Mouse (Mus musculus): ENCODE data around the gene Hkdc1. TPM values are rescaled to one million over a fixed set of nuclear protein-coding genes. Genes with fewer than 3 reads are reported as not detected.
A peak's percentile ranks its signal among the peaks of the same experiment; 100 is the strongest.

The Hkdc1 gene
- total RNA-seq, 2 experiments from 2014 or later = 0.58 TPM; not detected in 1

- no peak for ATAC-seq (replicated peaks; ENCODE audit: low FRiP score, poor library complexity, severe bottlenecking)
Observed at GRCm38 (mm10) chr10:62383011-62383410, 39.3 kb downstream of the Hkdc1 start.

GRCm38 (mm10) chr10:62380936-62381335 is 41.4 kb downstream of the Hkdc1 start:
- no peak for ATAC-seq (replicated peaks; ENCODE audit: low FRiP score, poor library complexity, severe bottlenecking)

- no peak for ATAC-seq (replicated peaks; ENCODE audit: low FRiP score, poor library complexity, severe bottlenecking)
Observed at GRCm38 (mm10) chr10:62379808-62380207, 42.5 kb downstream of the Hkdc1 start, which contains the start of gene Hk1. Gene Hk1, minus strand, starts transcription at chr10:62379908.

GRCm38 (mm10) chr10:62358827-62359226 is 63.5 kb downstream of the Hkdc1 start:
- no peak for ATAC-seq (replicated peaks; ENCODE audit: low FRiP score, poor library complexity, severe bottlenecking)

GRCm38 (mm10) chr10:62356105-62356730 is 66.1 kb downstream of the Hkdc1 start:
- ATAC-seq (replicated peaks; ENCODE audit: low FRiP score, poor library complexity, severe bottlenecking) = no peak

- ATAC-seq (replicated peaks; ENCODE audit: low FRiP score, poor library complexity, severe bottlenecking) = no peak
Observed at GRCm38 (mm10) chr10:62345147-62345546, 77.1 kb downstream of the Hkdc1 start.

- ATAC-seq (replicated peaks; ENCODE audit: low FRiP score, poor library complexity, severe bottlenecking) = no peak
Observed at GRCm38 (mm10) chr10:62344004-62344752, 78.1 kb downstream of the Hkdc1 start.

GRCm38 (mm10) chr10:62342512-62342911 is 79.8 kb downstream of the Hkdc1 start:
- peak; percentile 46 for ATAC-seq (replicated peaks; ENCODE audit: low FRiP score, poor library complexity, severe bottlenecking)

- ATAC-seq (replicated peaks; ENCODE audit: low FRiP score, poor library complexity, severe bottlenecking) = no peak
Observed at GRCm38 (mm10) chr10:62341956-62342355, 80.3 kb downstream of the Hkdc1 start.

GRCm38 (mm10) chr10:62340991-62341390 is 81.3 kb downstream of the Hkdc1 start:
- ATAC-seq (replicated peaks; ENCODE audit: low FRiP score, poor library complexity, severe bottlenecking) = no peak

- peak; percentile 76 for ATAC-seq (replicated peaks; ENCODE audit: low FRiP score, poor library complexity, severe bottlenecking)
Observed at GRCm38 (mm10) chr10:62340095-62340731, 82.1 kb downstream of the Hkdc1 start.

GRCm38 (mm10) chr10:62339211-62340094 is 82.8 kb downstream of the Hkdc1 start:
- ATAC-seq (replicated peaks; ENCODE audit: low FRiP score, poor library complexity, severe bottlenecking) = peak; percentile 9

- 0 out of 2 replicates have a peak, but pooled peaks have one; percentile 8 for ATAC-seq (replicated peaks; ENCODE audit: low FRiP score, poor library complexity, severe bottlenecking)
Observed at GRCm38 (mm10) chr10:62338626-62339025, 83.7 kb downstream of the Hkdc1 start.

- ATAC-seq (replicated peaks; ENCODE audit: low FRiP score, poor library complexity, severe bottlenecking) = no peak
Observed at GRCm38 (mm10) chr10:62338176-62338575, 84.1 kb downstream of the Hkdc1 start.

- ATAC-seq (replicated peaks; ENCODE audit: low FRiP score, poor library complexity, severe bottlenecking) = no peak
Observed at GRCm38 (mm10) chr10:62336601-62337578, 85.4 kb downstream of the Hkdc1 start.

GRCm38 (mm10) chr10:62335423-62335776 is 86.9 kb downstream of the Hkdc1 start:
- no peak for ATAC-seq (replicated peaks; ENCODE audit: low FRiP score, poor library complexity, severe bottlenecking)

- no peak for ATAC-seq (replicated peaks; ENCODE audit: low FRiP score, poor library complexity, severe bottlenecking)
Observed at GRCm38 (mm10) chr10:62334686-62335422, 87.4 kb downstream of the Hkdc1 start.

- no peak for ATAC-seq (replicated peaks; ENCODE audit: low FRiP score, poor library complexity, severe bottlenecking)
Observed at GRCm38 (mm10) chr10:62333269-62333668, 89.0 kb downstream of the Hkdc1 start.

All from erythroblast, adult 5-6 weeks (primary cell).